Mouse (Mus musculus): ENCODE measurements at regions not wholly inside any gene's neighbourhood (a gene's known extent, or its start where the extent isn't known, plus 50 kb on each side); places are given as distances from the start of the nearest gene placed in this dataset.

DNA sequence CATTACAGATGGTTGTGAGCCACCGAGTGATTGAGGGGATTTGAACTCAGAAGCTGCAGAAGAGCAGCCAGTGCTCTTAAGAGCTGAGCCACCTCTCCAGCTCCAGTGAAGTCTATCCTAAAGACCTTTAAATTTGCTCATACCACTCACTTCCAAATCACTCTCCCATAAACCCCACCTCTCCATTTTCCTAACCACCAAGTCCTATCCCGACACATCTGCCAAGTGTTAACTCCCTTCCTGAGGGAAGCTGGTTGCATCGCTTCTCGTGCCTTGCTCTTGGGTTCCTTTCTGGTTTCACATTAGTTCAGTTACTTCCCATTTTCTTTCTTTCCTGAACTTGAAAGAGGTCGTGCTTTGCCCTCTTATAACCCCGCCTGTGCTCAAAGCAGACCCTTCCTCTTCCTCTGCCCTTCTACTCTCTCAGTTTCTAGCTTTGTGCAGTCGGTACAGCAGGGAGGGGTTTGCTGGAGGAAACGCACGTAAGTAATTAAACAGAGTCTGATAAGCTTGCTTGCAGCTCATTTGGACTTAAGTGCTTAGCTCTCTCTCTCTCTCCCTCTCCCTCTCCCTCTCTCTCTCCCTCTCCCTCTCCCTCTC lies 84.4 kb upstream of the Cxadr start:
- Histone ChIP-seq H3K4me3 (peak overlapping the region; percentile 18), H3K4me1 (no peaks in the 10 kb centered on the region), H3K9me3 (no peaks in the 10 kb centered on the region), H3K27ac (no peak overlapping the region), H3K27me3 (no peaks in the 10 kb centered on the region), H3K9ac (no peak overlapping the region), H3K36me3 (no peaks in the 10 kb centered on the region), H3K4me2 (peak overlapping the region; percentile 37)
- WGBS, result 32% methylated on average over 9 of the region's 9 CpGs
- no peak for ATAC-seq (ENCODE audit: borderline replicate concordance, extremely low read depth, low FRiP score, low TSS enrichment)

DNA sequence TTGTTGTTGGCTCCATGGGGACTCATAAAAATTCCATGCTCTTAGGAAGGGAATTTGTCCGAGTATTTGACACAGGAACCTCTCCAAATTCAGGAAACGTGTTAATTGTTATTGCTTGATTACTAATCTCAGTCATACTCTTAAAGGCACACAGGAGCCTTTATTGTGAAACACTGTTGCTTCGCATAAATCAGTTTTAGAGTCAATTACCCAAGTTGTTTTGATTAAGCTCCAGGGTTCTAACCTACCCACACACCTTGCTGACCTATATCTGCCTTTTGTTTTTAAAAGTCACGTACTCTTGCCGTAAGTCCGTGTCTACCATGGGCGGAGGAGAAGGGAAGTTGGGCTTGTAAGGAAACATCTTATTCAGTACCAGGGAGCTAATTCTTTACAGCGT lies 89.6 kb upstream of the Cxadr start:
- H3K27me3 ChIP-seq, result no peaks in the 10 kb centered on the region
- 81% methylated on average over 8 of the region's 8 CpGs for whole genome bisulfite sequencing
- no peaks in the 10 kb centered on the region for H3K9me3 ChIP-seq
- no peak overlapping the region for H3K4me3 ChIP-seq
- no peak overlapping the region for H3K27ac ChIP-seq
- no peaks in the 10 kb centered on the region for H3K4me1 ChIP-seq
- H3K36me3 ChIP-seq, result no peaks in the 10 kb centered on the region
- ATAC-seq (ENCODE audit: borderline replicate concordance, extremely low read depth, low FRiP score, low TSS enrichment), result no peak
- H3K4me2 ChIP-seq, result no peak overlapping the region
- H3K9ac ChIP-seq, result no peak overlapping the region

DNA sequence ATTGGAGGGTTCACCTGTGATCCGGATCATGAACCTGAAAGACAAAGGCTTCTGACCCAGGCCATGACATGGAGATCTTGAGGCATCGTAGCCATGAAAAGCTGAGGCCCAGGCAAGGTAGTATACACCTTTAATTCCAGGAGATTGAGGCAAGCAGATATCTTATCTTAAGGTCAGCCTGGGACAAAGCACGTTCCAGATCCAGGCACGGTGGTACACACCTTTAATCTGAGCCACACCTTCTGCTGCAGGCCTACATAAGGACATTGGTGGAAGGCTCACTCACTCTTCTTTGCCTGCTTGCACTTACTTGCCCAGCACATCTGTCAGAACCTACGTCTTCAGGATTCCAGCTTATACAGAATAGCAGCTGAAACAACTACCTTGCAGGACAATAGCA lies 93.0 kb upstream of the Cxadr start:
- Histone ChIP-seq H3K27me3 (no peaks in the 10 kb centered on the region), H3K4me2 (no peak overlapping the region), H3K27ac (no peak overlapping the region), H3K4me3 (no peak overlapping the region), H3K9me3 (no peaks in the 10 kb centered on the region), H3K4me1 (no peaks in the 10 kb centered on the region), H3K36me3 (no peaks in the 10 kb centered on the region), H3K9ac (no peak overlapping the region)
- 79% methylated on average over 5 of the region's 5 CpGs for WGBS
- ATAC-seq (ENCODE audit: borderline replicate concordance, extremely low read depth, low FRiP score, low TSS enrichment), result no peak

DNA sequence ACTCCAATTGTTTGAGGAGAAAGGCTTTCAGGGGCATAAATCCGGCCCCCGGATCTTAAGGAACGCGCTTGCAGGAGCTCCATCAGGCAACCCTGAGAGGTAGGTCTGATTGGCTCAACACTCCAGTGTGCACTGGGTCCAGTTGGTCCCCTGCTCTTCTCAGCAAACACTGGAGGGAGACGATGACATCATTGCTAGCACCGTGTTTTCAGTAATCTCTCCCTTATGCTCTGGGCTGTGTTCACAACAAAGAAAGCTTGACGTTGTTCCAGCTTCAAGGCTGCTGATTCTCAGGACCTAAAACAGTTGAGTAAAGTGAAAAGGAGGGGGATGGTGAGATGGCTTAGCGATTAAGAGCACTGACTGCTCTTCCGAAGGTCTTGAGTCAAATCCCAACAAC lies 97.0 kb upstream of the Cxadr start:
- no peak for ATAC-seq (ENCODE audit: borderline replicate concordance, extremely low read depth, low FRiP score, low TSS enrichment)
- Histone ChIP-seq H3K27ac (no peak overlapping the region), H3K27me3 (no peaks in the 10 kb centered on the region), H3K36me3 (no peaks in the 10 kb centered on the region), H3K4me1 (no peaks in the 10 kb centered on the region), H3K4me3 (no peak overlapping the region), H3K4me2 (no peak overlapping the region), H3K9me3 (no peaks in the 10 kb centered on the region), H3K9ac (no peak overlapping the region)
- WGBS, result 81% methylated on average over 9 of the region's 9 CpGs

DNA sequence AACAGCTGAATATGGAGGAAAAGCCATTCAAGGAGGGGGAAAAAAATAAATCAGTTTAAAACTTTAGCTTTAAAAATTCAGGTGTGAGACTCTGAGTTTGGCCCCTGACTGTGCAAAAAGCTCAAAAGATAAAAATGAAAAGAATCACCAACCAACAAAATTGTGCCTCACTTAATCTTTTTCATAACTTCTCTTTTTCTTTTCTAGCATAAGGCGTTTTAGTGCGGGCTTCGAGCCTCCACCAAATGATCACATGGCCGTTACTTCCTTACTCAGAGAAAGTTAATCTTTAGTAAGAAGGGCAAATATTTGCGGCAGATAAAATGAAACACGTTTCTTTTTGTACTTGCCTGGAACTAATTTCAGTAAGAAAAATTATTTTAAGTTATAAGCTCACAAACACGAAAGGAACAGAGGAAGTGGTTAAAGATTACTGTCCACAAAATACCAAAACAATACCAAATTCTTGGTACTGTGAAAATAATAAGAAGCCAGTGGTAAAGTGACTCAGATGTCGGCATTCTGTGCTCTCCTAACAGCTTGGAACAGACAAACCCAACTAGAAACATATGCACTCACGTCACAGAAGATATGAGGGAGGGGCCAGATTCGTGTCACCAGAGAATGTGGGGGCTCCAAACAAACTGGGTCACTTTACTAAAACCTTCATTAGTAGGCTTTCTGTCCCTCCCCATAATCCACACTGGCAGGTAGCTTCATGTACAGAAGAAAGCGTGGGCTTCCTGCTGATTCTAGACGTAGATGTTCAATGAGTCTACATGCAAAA lies 101.1 kb upstream of the Cxadr start:
- ATAC-seq (ENCODE audit: borderline replicate concordance, extremely low read depth, low FRiP score, low TSS enrichment), result no peak
- Histone ChIP-seq H3K4me2 (no peak overlapping the region), H3K4me1 (0 out of 2 replicates have a peak, but pooled peaks cover 3% of the 10 kb centered on the region), H3K9me3 (no peaks in the 10 kb centered on the region), H3K36me3 (no peaks in the 10 kb centered on the region), H3K27ac (peak overlapping the region; percentile 31; the same call in 1 of the 2 replicates), H3K9ac (no peak overlapping the region), H3K4me3 (no peak overlapping the region), H3K27me3 (no peaks in the 10 kb centered on the region)
- 50% methylated on average over 12 of the region's 12 CpGs for WGBS

DNA sequence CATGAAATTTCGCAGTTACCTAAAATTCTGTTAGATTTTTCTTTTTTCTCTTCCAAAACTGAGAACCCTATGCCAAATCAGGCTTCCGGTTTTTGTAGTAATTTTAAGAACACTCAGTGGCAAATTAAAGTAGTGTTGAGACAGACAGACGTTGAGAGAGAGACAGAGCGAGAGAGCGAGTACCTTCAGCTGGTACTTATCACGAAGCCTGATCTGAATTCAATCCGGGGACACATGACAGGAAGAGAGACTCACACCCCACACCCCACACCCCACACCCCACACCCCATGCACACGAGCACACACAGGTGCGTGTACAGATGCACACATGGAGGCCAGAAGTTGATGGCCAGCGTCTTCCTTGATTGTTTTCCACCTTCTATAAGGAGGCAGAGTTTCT lies 102.0 kb upstream of the Cxadr start:
- Histone ChIP-seq H3K27me3 (no peaks in the 10 kb centered on the region), H3K9me3 (no peaks in the 10 kb centered on the region), H3K36me3 (no peaks in the 10 kb centered on the region), H3K4me3 (no peak overlapping the region), H3K27ac (no peak overlapping the region), H3K4me1 (0 out of 2 replicates have a peak, but pooled peaks cover 3% of the 10 kb centered on the region), H3K9ac (no peak overlapping the region), H3K4me2 (no peak overlapping the region)
- WGBS, result 68% methylated on average over 10 of the region's 10 CpGs
- no peak for ATAC-seq (ENCODE audit: borderline replicate concordance, extremely low read depth, low FRiP score, low TSS enrichment)

DNA sequence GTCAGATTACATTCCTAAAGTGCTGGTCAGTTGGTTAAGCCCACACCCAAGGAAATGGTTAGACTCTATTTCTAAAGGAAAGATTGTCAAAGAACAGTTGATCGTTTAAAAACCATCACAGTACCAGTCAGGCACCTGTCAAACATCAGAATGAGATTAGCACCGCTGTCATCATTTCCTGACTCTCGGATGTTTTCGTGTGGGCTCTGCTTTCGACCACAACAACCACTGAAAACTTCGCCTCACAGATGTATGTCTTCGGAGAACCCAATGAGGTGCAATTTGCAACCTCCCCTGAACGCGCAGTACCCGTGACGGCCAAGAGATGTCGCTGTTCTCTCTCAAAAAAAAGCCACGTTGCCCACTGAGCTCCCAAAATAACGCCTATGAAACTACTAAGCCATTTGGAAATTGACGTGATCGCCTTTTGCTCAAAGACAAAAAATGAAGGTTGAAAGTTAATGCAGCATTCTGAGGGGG lies 102.6 kb upstream of the Cxadr start:
- Histone ChIP-seq H3K4me1 (0 out of 2 replicates have a peak, but pooled peaks cover 3% of the 10 kb centered on the region), H3K4me2 (no peak overlapping the region; the same call in 1 of the 2 replicates), H3K9me3 (no peaks in the 10 kb centered on the region), H3K27me3 (no peaks in the 10 kb centered on the region), H3K27ac (no peak overlapping the region), H3K4me3 (no peak overlapping the region), H3K9ac (no peak overlapping the region), H3K36me3 (no peaks in the 10 kb centered on the region)
- peak; percentile 19; the same call in 1 of the 2 replicates for ATAC-seq (ENCODE audit: borderline replicate concordance, extremely low read depth, low FRiP score, low TSS enrichment)
- WGBS, result 6% methylated on average over 16 of the region's 16 CpGs

DNA sequence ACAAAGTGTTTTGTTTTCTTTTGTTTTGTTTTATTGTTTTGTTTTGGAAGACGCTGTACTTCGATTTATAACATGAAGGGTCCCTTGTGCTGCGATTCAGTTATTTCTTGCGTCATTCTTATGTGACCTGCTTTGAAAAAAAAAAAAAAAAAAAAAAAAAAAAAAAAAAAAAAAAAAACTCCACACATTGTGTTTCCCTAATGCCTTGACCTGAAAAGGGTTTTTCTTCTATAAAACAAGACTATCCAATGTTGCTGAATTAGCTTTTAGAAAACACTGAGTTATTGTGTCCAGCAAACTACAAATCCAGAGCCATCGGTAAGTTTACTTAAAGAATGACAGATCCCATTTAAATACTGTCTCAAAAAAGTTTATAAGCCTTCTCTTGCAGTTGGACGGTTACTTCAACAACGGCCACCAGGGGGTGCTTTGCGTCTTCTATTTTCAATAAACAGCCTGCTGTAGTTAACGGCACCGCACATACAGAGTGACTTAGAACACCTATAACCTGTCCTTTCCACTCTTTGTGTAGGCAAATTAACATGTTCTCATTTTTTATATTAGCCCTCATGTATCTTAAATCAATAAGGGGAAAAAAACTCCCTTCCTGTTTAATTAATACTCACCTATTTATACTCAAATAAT lies 103.9 kb upstream of the Cxadr start:
- H3K9ac ChIP-seq, result no peak overlapping the region
- 11% methylated on average over 10 of the region's 10 CpGs for WGBS
- H3K4me2 ChIP-seq, result no peak overlapping the region
- H3K4me1 ChIP-seq, result 0 out of 2 replicates have a peak, but pooled peaks cover 3% of the 10 kb centered on the region
- H3K4me3 ChIP-seq, result no peak overlapping the region
- no peaks in the 10 kb centered on the region for H3K27me3 ChIP-seq
- H3K36me3 ChIP-seq, result no peaks in the 10 kb centered on the region
- no peaks in the 10 kb centered on the region for H3K9me3 ChIP-seq
- no peak for ATAC-seq (ENCODE audit: borderline replicate concordance, extremely low read depth, low FRiP score, low TSS enrichment)
- no peak overlapping the region for H3K27ac ChIP-seq

DNA sequence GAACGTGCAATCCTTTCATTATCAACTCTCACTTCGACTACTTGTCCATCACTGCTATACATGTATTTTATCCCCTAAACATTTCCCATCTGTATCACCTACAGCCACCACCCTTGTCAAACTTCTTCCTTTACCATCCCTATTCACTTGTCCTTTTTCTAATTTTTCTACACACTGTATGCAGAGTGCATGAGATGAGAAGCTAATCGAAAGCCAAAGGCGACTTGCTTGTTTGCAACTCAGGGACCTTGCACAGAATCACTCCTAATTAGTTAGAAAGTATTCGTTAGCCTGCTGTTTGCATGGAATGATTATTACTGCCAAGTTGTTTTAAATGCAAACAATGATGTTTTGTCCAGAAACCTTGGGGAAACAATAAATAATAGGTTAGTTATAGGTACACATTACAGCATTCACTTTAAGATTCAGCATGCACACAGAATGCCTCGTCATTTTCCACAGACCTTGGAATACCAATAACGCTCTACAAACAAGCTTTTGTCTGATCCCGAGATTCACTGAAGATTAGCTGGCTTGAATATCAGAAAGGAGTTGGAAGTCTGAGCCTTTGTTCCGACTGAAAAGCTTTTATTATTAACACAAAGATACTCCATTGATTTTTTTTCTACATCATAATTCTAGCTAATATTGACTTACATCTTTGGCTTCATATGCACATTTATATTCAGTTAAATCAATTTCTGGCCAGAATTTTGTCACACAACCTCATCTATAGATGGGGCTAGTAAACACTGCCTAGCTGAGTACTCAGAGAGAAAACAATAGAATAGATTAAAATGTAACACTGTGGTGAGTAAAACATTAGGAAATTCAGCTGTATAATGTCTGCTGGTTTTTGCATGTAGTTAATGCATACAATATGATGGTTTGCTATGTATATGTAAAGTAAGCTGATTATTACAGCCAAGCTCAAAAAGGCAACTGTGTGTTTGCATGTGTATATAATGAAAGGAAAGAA lies 130.4 kb upstream of the Cxadr start:
- Histone ChIP-seq H3K27ac (no peak overlapping the region), H3K4me1 (no peaks in the 10 kb centered on the region), H3K4me2 (no peak overlapping the region), H3K36me3 (no peaks in the 10 kb centered on the region), H3K27me3 (no peaks in the 10 kb centered on the region), H3K4me3 (no peak overlapping the region), H3K9ac (no peak overlapping the region), H3K9me3 (no peaks in the 10 kb centered on the region)
- WGBS, result 75% methylated on average over 9 of the region's 9 CpGs
- no peak for ATAC-seq (ENCODE audit: borderline replicate concordance, extremely low read depth, low FRiP score, low TSS enrichment)

DNA sequence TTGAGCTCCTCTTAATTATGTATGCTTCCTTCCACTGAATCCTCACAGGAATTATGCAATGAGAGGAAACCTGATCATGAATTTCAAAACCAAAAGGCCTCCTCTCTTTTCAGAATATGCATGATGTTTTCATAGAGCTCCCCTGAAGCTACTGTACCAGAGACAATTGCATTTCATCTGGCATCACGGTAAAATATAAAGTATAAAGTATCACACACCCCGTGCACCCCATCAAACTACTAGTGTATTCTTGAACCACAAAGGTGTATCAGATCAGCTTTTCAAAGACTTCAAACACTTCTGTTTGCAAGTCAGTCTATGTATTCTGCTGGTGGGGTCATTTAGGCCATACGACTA lies 144.4 kb upstream of the Cxadr start:
- no peak overlapping the region for H3K4me2 ChIP-seq
- H3K27ac ChIP-seq, result no peak overlapping the region
- no peaks in the 10 kb centered on the region for H3K4me1 ChIP-seq
- no peak overlapping the region for H3K4me3 ChIP-seq
- H3K9ac ChIP-seq, result no peak overlapping the region
- 72% methylated on average over 3 of the region's 3 CpGs for WGBS
- H3K27me3 ChIP-seq, result no peaks in the 10 kb centered on the region
- no peaks in the 10 kb centered on the region for H3K36me3 ChIP-seq
- no peak for ATAC-seq (ENCODE audit: borderline replicate concordance, extremely low read depth, low FRiP score, low TSS enrichment)
- H3K9me3 ChIP-seq, result no peaks in the 10 kb centered on the region

DNA sequence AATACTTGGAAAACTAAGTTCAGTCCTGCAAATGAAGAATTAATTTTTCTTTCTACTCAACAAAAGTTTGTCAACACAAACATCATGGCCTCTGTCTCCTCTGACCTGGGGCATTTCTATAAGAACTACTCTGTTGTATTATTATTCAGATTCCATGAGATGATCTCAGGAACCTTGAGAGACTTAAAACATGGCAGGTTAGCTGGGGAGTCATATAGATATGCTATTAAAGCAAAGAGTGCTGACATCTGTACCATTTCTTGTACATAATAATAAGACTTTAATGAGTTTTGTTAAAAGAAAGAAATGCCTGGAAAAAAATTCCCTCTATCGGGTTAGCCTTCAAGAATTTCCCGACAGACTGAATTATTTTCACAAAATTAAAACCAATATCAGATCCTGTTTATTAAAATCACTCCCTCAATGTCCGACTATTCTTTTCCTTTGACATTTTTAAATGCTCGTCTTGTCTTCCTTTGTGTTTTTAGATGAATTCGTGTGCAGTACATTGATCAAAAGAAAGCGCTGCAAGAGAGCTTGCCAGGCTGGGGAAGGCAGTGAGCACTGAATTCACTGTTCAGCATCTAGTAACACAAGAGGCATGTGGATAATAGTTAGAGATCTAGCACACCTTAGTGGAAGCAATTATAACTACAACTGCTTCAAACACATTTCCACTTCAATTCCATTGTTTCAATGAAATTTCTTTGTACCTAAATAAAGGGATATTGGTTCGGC lies 145.0 kb upstream of the Cxadr start:
- no peaks in the 10 kb centered on the region for H3K36me3 ChIP-seq
- ATAC-seq (ENCODE audit: borderline replicate concordance, extremely low read depth, low FRiP score, low TSS enrichment), result peak; percentile 67; the same call in 1 of the 2 replicates
- no peak overlapping the region for H3K4me2 ChIP-seq
- H3K4me3 ChIP-seq, result no peak overlapping the region
- no peaks in the 10 kb centered on the region for H3K9me3 ChIP-seq
- no peaks in the 10 kb centered on the region for H3K27me3 ChIP-seq
- H3K9ac ChIP-seq, result no peak overlapping the region
- WGBS, result 39% methylated on average over 7 of the region's 7 CpGs
- H3K4me1 ChIP-seq, result no peaks in the 10 kb centered on the region
- H3K27ac ChIP-seq, result no peak overlapping the region
